Mouse (Mus musculus) MEL (cell line): Measurements from ENCODE around the gene Kcnh4. TPM values are rescaled to one million over a fixed set of nuclear protein-coding genes. Genes with fewer than 3 reads are reported as not detected.

Experiments used
- DNase-seq: peaks from one replicate; pipeline ENCODE4 v3.0.0; 2011; ENCODE audit warnings: low read depth, low spot score
- H3K27ac ChIP-seq: 2 replicates; pipeline ENCODE4 v1.5.1; 2012; ENCODE audit warnings: low read depth, mild to moderate bottlenecking, control low read depth, low read length, moderate library complexity; ENCODE audit not compliant: control insufficient read depth
- H3K27me3 ChIP-seq, 2 experiments: fragments of 150-350 bp in 1 of 2; sonication (generic) in 1 of 2; 2 replicates each; pipeline ENCODE4 v1.6.1; 2012; ENCODE audit warnings: low read length in 2 of 2, mild to moderate bottlenecking in 2 of 2, improper control_type of control experiment in 1 of 2, moderate library complexity in 1 of 2; ENCODE audit not compliant: insufficient read depth in 2 of 2, control insufficient read depth in 1 of 2
- H3K36me3 ChIP-seq, 2 experiments: 2 replicates each; pipeline ENCODE4 v1.6.1; 2012 to 2014; ENCODE audit warnings: low read length in 2 of 2, improper control_type of control experiment in 1 of 2, inconsistent platforms in 1 of 2, mild to moderate bottlenecking in 1 of 2; ENCODE audit not compliant: insufficient read depth in 2 of 2, control insufficient read depth in 1 of 2
- H3K4me1 ChIP-seq, 2 experiments: fragments of 150-350 bp in 1 of 2; sonication (generic) in 1 of 2; 2 replicates each; pipeline ENCODE4 v1.6.1; 2012; ENCODE audit warnings: low read length in 2 of 2, improper control_type of control experiment in 1 of 2, mild to moderate bottlenecking in 1 of 2; ENCODE audit not compliant: insufficient read depth in 2 of 2, control insufficient read depth in 1 of 2
- H3K4me3 ChIP-seq, 2 experiments: fragments of 150-350 bp in 1 of 2; sonication (generic) in 1 of 2; 2 replicates each; pipeline ENCODE4 v1.5.1; 2012; ENCODE audit warnings: low read depth in 2 of 2, low read length in 2 of 2, mild to moderate bottlenecking in 2 of 2, moderate library complexity in 2 of 2, control low read depth in 1 of 2, improper control_type of control experiment in 1 of 2; ENCODE audit not compliant: control insufficient read depth in 1 of 2, insufficient read depth in 1 of 2
- H3K79me2 ChIP-seq: 2 replicates; pipeline ENCODE4 v1.6.1; 2012; ENCODE audit warnings: mild to moderate bottlenecking, low read length, moderate library complexity; ENCODE audit not compliant: control insufficient read depth, poor library complexity, insufficient read depth
- H3K9ac ChIP-seq: 2 replicates; pipeline ENCODE4 v1.6.1; 2012; ENCODE audit warnings: low read depth, mild to moderate bottlenecking, control low read depth, low read length, moderate library complexity; ENCODE audit not compliant: control insufficient read depth, poor library complexity, severe bottlenecking
- H3K9me3 ChIP-seq: fragments of 150-350 bp; sonication (generic); replicated peaks from 2 replicates; pipeline ENCODE4 v1.6.1; 2012; ENCODE audit warnings: mild to moderate bottlenecking, low read length, improper control_type of control experiment, moderate library complexity; ENCODE audit not compliant: insufficient read depth
- CHD1 ChIP-seq: IDR thresholded peaks from 2 replicates; pipeline ENCODE4 v1.6.1; 2012; ENCODE audit warnings: low read depth, mild to moderate bottlenecking, inconsistent platforms, low read length, improper control_type of control experiment
- CHD2 ChIP-seq: IDR thresholded peaks from 2 replicates; pipeline ENCODE4 v1.6.1; 2011; ENCODE audit warnings: low read length, improper control_type of control experiment
- CTCF ChIP-seq, 3 experiments: IDR thresholded peaks in 2 of 3; conservative IDR thresholded peaks in 1 of 3; 2 replicates each; pipeline ENCODE4 v1.5.1; 2011 to 2012; ENCODE audit warnings: low read length in 3 of 3, low read depth in 2 of 3, mild to moderate bottlenecking in 2 of 3, improper control_type of control experiment in 1 of 3, inconsistent platforms in 1 of 3, mixed read lengths in 1 of 3, moderate library complexity in 1 of 3; ENCODE audit not compliant: control insufficient read depth in 1 of 3, insufficient read depth in 1 of 3, poor library complexity in 1 of 3, severe bottlenecking in 1 of 3
- E2F4 ChIP-seq: IDR thresholded peaks from 2 replicates; pipeline ENCODE4 v1.6.1; 2011; ENCODE audit warnings: low read depth, low read length, improper control_type of control experiment, borderline replicate concordance
- ELF1 ChIP-seq: IDR thresholded peaks from 2 replicates; pipeline ENCODE4 v1.6.1; 2014; ENCODE audit warnings: low read depth, mild to moderate bottlenecking, inconsistent platforms, low read length, improper control_type of control experiment, moderate library complexity
- EP300 ChIP-seq, 2 experiments: IDR thresholded peaks; 2 replicates each; pipeline ENCODE4 v1.6.1; 2011; ENCODE audit warnings: improper control_type of control experiment in 2 of 2, low read length in 2 of 2, low read depth in 1 of 2, mild to moderate bottlenecking in 1 of 2
- GABPA ChIP-seq: IDR thresholded peaks from 2 replicates; pipeline ENCODE4 v1.6.1; 2012; ENCODE audit warnings: low read depth, mild to moderate bottlenecking, inconsistent platforms, low read length, improper control_type of control experiment, moderate library complexity
- MAFK ChIP-seq: IDR thresholded peaks from 2 replicates; pipeline ENCODE4 v1.6.1; 2011; ENCODE audit warnings: low read depth, mild to moderate bottlenecking, low read length, improper control_type of control experiment, borderline replicate concordance
- MXI1 ChIP-seq: IDR thresholded peaks from 2 replicates; pipeline ENCODE4 v1.6.1; 2011; ENCODE audit warnings: mild to moderate bottlenecking, low read depth, low read length, improper control_type of control experiment
- MYC ChIP-seq: IDR thresholded peaks from 2 replicates; pipeline ENCODE4 v1.6.1; 2011; ENCODE audit warnings: low read depth, mild to moderate bottlenecking, low read length, improper control_type of control experiment, moderate library complexity
- NRF1 ChIP-seq: IDR thresholded peaks from 2 replicates; pipeline ENCODE4 v1.6.1; 2014; ENCODE audit warnings: low read depth, mild to moderate bottlenecking, inconsistent platforms, low read length, improper control_type of control experiment, moderate library complexity; ENCODE audit not compliant: poor library complexity, insufficient read depth, severe bottlenecking
- POLR2AphosphoS5 ChIP-seq: IDR thresholded peaks from 2 replicates; pipeline ENCODE4 v1.6.1; 2012; ENCODE audit warnings: low read depth, borderline replicate concordance, mild to moderate bottlenecking, inconsistent platforms, low read length, moderate library complexity, mixed read lengths
- RAD21 ChIP-seq: IDR thresholded peaks from 2 replicates; pipeline ENCODE4 v1.6.1; 2011; ENCODE audit warnings: mild to moderate bottlenecking, low read depth, low read length, improper control_type of control experiment
- SIN3A ChIP-seq: IDR thresholded peaks from 2 replicates; pipeline ENCODE4 v1.6.1; 2012; ENCODE audit warnings: low read length, improper control_type of control experiment, inconsistent platforms
- TAL1 ChIP-seq: IDR thresholded peaks from 2 replicates; pipeline ENCODE4 v1.6.1; 2012; ENCODE audit warnings: mild to moderate bottlenecking, inconsistent platforms, low read length, moderate library complexity, mixed read lengths
- UBTF ChIP-seq: IDR thresholded peaks from 2 replicates; pipeline ENCODE4 v1.6.1; 2012; ENCODE audit warnings: low read depth, mild to moderate bottlenecking, inconsistent platforms, low read length, improper control_type of control experiment, moderate library complexity, borderline replicate concordance; ENCODE audit not compliant: insufficient read depth
- USF2 ChIP-seq, 2 experiments: IDR thresholded peaks; 2 replicates each; pipeline ENCODE4 v1.6.1; 2011 to 2012; ENCODE audit warnings: improper control_type of control experiment in 2 of 2, low read length in 2 of 2, borderline replicate concordance in 1 of 2, inconsistent platforms in 1 of 2, low read depth in 1 of 2, mild to moderate bottlenecking in 1 of 2; ENCODE audit not compliant: insufficient read depth in 1 of 2
- ZC3H11A ChIP-seq: IDR thresholded peaks from 2 replicates; pipeline ENCODE4 v1.6.1; 2012; ENCODE audit warnings: low read depth, mild to moderate bottlenecking, inconsistent platforms, low read length, improper control_type of control experiment
- ZNF384 ChIP-seq: IDR thresholded peaks from 2 replicates; pipeline ENCODE4 v1.6.1; 2012; ENCODE audit warnings: low read depth, mild to moderate bottlenecking, inconsistent platforms, low read length, improper control_type of control experiment
- polyA plus RNA-seq, 2 experiments: library from polyadenylated mRNA; stranded (reverse) in 1 of 2; unstranded in 1 of 2; fragments of >175 nt in 1 of 2; fragments of >200 nt in 1 of 2; gene quantifications; 2 replicates each; pipeline versions ENCODE4 v1.2.1 to v1.2.4; 2012; ENCODE audit warnings: low replicate concordance in 2 of 2, low read depth in 1 of 2; ENCODE audit not compliant: insufficient read length in 2 of 2, insufficient read depth in 1 of 2, missing spikeins in 1 of 2
- total RNA-seq: library from RNA; depleted of rRNA; stranded (reverse); fragments of 300-350 nt; gene quantifications from 2 replicates; pipeline ENCODE4 v1.2.3, GENCODE M21; 2012

Kcnh4 gene
- total and polyA plus RNA-seq, 3 experiments: 0.04 to 0.08 TPM; not detected in 1

DNA sequence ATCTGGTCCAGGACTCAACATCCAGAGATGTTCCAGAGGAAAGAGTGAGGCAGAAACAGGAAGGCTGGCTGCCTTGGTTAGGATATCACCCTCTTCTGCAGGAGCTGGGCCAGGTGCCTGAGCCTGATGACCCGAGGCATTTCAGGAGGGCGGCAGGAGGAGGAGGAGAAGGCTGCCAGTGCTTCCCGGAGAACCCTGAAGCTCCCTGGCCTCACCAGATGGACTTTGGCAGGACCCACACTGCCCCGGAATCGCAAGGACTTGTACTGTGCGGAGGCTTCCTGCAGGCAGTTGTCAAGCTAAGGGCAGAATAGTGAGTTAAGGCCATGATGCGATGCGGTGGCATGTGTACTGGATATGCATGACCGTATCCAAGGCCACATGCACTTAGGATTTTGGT, 7.0 kb upstream of the Kcnh4 start (continued):
- no peak for TF ChIP-seq UBTF
- TF ChIP-seq TAL1: no peak
- no peak for TF ChIP-seq POLR2AphosphoS5
- no peak for TF ChIP-seq CHD2
- no peak for TF ChIP-seq MYC
- no peak for TF ChIP-seq USF2 (IDR thresholded peaks at IDR 0.05; ENCODE audit: borderline replicate concordance in 1 of 2, insufficient read depth in 1 of 2, low read depth in 1 of 2, low read length in 2 of 2)
- TF ChIP-seq E2F4: no peak

DNA sequence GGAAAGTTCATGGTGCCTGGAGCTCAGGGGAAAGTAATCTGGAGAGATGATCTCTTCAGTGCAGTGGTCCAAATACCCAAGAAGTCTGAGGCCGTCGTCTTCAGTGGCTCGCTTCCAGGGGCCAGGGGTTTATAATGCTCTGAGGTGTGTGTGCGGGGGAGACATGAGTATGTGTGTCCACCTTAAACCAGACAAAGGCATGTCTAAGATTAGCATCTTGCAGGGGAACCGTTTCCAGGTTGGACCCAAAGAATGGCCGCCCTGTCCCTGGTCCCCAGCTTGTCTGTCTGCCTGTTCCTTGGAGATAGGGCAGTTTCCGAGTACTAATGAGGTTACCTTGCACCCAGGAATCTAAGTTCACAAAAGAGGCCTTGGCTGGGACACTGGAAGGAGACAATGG, 3.1 kb upstream of the Kcnh4 start, which contains the start of gene Hcrt:
Gene Hcrt, minus strand, starts transcription at position 101 of the 400 bp plus-strand sequence.
- H3K36me3 ChIP-seq: no peaks in the 10 kb centered on the region
- TF ChIP-seq GABPA (no peak), UBTF (no peak), CTCF (IDR thresholded peaks at IDR 0.05 in 2 of 3, conservative IDR thresholded peaks at IDR 0.05 in 1 of 3; ENCODE audit: control insufficient read depth in 1 of 3, insufficient read depth in 1 of 3, low read depth in 2 of 3, low read length in 3 of 3, poor library complexity in 1 of 3, severe bottlenecking in 1 of 3) (no peak), ZNF384 (no peak)
- TF ChIP-seq, all 39 proteins: peak for 0
- Histone ChIP-seq H3K9me3 (no peaks in the 10 kb centered on the region), H3K4me1 (no peaks in the 10 kb centered on the region), H3K4me3 (no peak within 1 kb of the TSS), H3K79me2 (no peaks in the 10 kb centered on the region), H3K27ac (no peak within 1 kb of the TSS), H3K9ac (no peak within 1 kb of the TSS), H3K27me3 (peaks cover 3 to 4% of the 10 kb centered on the region in 2 experiments; a peak in 2 of 4 replicates)
- DNase-seq: no peak

DNA sequence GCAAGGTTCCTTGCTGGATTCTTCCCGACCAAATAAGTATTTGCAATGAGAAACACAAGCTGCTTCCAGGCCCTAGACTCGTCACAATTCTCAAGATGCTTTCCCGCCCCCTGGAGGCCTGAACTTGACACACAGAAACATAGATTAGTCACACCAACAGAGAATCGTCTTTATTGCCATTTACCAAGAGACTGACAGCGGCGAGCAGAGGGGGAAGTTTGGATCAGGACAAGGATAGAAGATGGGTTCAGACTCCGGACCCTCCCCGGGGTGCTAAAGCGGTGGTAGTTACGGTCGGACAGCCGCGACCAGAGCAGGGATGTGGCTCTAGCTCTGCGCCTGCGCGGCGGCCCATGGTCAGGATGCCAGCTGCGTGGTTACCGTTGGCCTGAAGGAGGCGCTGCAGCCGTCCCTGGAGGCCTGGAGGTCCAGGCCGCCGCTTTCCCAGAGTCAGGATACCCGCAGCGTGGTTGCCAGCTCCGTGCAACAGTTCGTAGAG, 1.9 kb upstream of the Kcnh4 start:
- Histone ChIP-seq H3K36me3 (no peaks in the 10 kb centered on the region), H3K79me2 (no peaks in the 10 kb centered on the region), H3K4me3 (no peak overlapping the region), H3K27ac (no peak overlapping the region), H3K4me1 (no peaks in the 10 kb centered on the region), H3K27me3 (peaks cover 3 to 4% of the 10 kb centered on the region in 2 experiments; a peak in 2 of 4 replicates), H3K9ac (no peak overlapping the region), H3K9me3 (no peaks in the 10 kb centered on the region)
- DNase-seq: no peak
- TF ChIP-seq MXI1 (no peak), SIN3A (no peak), EP300 (IDR thresholded peaks at IDR 0.05; ENCODE audit: low read depth in 1 of 2, low read length in 2 of 2) (no peak), CHD1 (no peak), ZC3H11A (no peak), RAD21 (peak; percentile 0; the same call in 1 of the 2 replicates), MAFK (no peak), ELF1 (no peak), CTCF (IDR thresholded peaks at IDR 0.05 in 2 of 3, conservative IDR thresholded peaks at IDR 0.05 in 1 of 3; ENCODE audit: control insufficient read depth in 1 of 3, insufficient read depth in 1 of 3, low read depth in 2 of 3, low read length in 3 of 3, poor library complexity in 1 of 3, severe bottlenecking in 1 of 3) (peak in 2 of 3 experiments; percentile 38 to 68; a peak in 5 of 6 replicates), NRF1 (no peak)
